Mouse (Mus musculus) left cerebral cortex, adult 18-20 months (tissue): ENCODE data around the gene Vmn1r63. TPM values are rescaled to one million over a fixed set of nuclear protein-coding genes. Genes with fewer than 3 reads are reported as not detected.
"Not testable (repeated sequence)": the region's sequence is repeated elsewhere in the genome, so short reads cannot be mapped to it uniquely, and the experiment has no call there.

Experiments used
- DNase-seq, 2 experiments: peaks; one replicate each; pipeline ENCODE4 v3.0.0; 2021 to 2022; ENCODE audit warnings: low spot score in 2 of 2, mixed read lengths in 1 of 2
- long read RNA-seq, 2 experiments: library from polyadenylated mRNA; stranded (forward); transcript quantifications; one replicate each; pipeline ENCODE4 v2.0.0; 2021
- total RNA-seq, 2 experiments: library from RNA; stranded (reverse); gene quantifications; 2 replicates each; pipeline ENCODE4 v1.2.3; 2021

Gene Vmn1r63
- total RNA-seq: not detected
- long read RNA-seq, experiment 1: 0 reads
- long read RNA-seq, experiment 2: 0 reads

GRCm38 (mm10) chr7:5805345-5805744, at the start of gene Vmn1r63:
TSS of gene Vmn1r63 (minus strand) at chr7:5805445.
- not testable (repeated sequence) for DNase-seq

Other genes starting within 250 kb of the Vmn1r63 start
- gene Vmn1r61, start 192.2 kb downstream of the Vmn1r63 start, total RNA-seq: not detected
- not detected for gene Vmn1r62, start 131.8 kb downstream of the Vmn1r63 start, total RNA-seq
- not detected for gene Vmn1r64, start 79.1 kb upstream of the Vmn1r63 start, total RNA-seq
- not detected for gene Vmn1r65, start 205.6 kb upstream of the Vmn1r63 start, total RNA-seq
- gene Nlrp4c, start 239.7 kb upstream of the Vmn1r63 start, total RNA-seq: not detected